Mouse (Mus musculus) forebrain, postnatal 0 days (tissue): Measurements from ENCODE around the gene Ctnnd1. TPM values are rescaled to one million over a fixed set of nuclear protein-coding genes. Genes with fewer than 3 reads are reported as not detected.

Source experiments
- ATAC-seq: fragments of 200-750 bp; cut with Nextera tagmentation; 2 replicates; pipeline ENCODE4 v1.8.0; 2017; ENCODE audit warnings: mild to moderate bottlenecking, moderate library complexity
- DNase-seq: peaks from one replicate; pipeline ENCODE4 v3.0.0-alpha.2; 2015
- H3K27ac ChIP-seq: fragments of 300-500 bp; sonication (generic); 2 replicates; pipeline ENCODE4 v1.5.1; 2014; ENCODE audit warnings: low read depth, mild to moderate bottlenecking, antibody characterized with exemption, low read length, moderate library complexity, mixed read lengths
- H3K27me3 ChIP-seq: fragments of 300-500 bp; sonication (generic); 2 replicates; pipeline ENCODE4 v1.6.1; 2014; ENCODE audit warnings: mild to moderate bottlenecking, low read length, mixed read lengths; ENCODE audit not compliant: insufficient read depth
- H3K36me3 ChIP-seq: fragments of 300-500 bp; sonication (generic); 2 replicates; pipeline ENCODE4 v1.6.1; 2014; ENCODE audit warnings: mild to moderate bottlenecking, moderate library complexity; ENCODE audit not compliant: insufficient read depth
- H3K4me1 ChIP-seq: fragments of 300-500 bp; sonication (generic); 2 replicates; pipeline ENCODE4 v1.6.1; 2014; ENCODE audit warnings: antibody characterized with exemption; ENCODE audit not compliant: insufficient read depth
- H3K4me2 ChIP-seq: fragments of 300-500 bp; sonication (generic); 2 replicates; pipeline ENCODE4 v1.6.1; 2014; ENCODE audit warnings: low read depth, mild to moderate bottlenecking, moderate library complexity
- H3K4me3 ChIP-seq: fragments of 300-500 bp; sonication (generic); 2 replicates; pipeline ENCODE4 v1.5.1; 2014; ENCODE audit warnings: low read depth, low read length, mixed read lengths
- H3K9ac ChIP-seq: fragments of 300-500 bp; sonication (generic); 2 replicates; pipeline ENCODE4 v1.6.1; 2014; ENCODE audit warnings: mild to moderate bottlenecking
- H3K9me3 ChIP-seq: fragments of 300-500 bp; sonication (generic); 2 replicates; pipeline ENCODE4 v1.6.1; 2016; ENCODE audit warnings: low read length
- CTCF ChIP-seq: sonication (generic); IDR thresholded peaks from 2 replicates; pipeline ENCODE4 v1.5.1; 2016; ENCODE audit warnings: antibody characterized with exemption, control low read depth, low read depth
- WGBS: fragments of 180-500 bp; shearing (Covaris S2); extraction: QIAGEN DNeasy Blood & Tissue Kit; methylation state at CpG from one replicate; pipeline ENCODE4 v1.1.7; 2014; 5-methylcytosine and 5-hydroxymethylcytosine counted together
- polyA plus RNA-seq: library from polyadenylated mRNA; unstranded; fragments of >200 nt; fragmentation: Nextera tagmentation; extraction: Ambion mirVana; gene quantifications from 2 replicates; pipeline ENCODE4 v1.2.1, GENCODE M21; 2015
- total RNA-seq: library from RNA; depleted of rRNA; stranded (reverse); fragments of >200 nt; gene quantifications from 2 replicates; pipeline ENCODE4 v1.2.3, GENCODE M21; 2014

Ctnnd1 gene
- total and polyA plus RNA-seq, 2 experiments from 2014 or later: 18.1 to 87.7 TPM

DNA sequence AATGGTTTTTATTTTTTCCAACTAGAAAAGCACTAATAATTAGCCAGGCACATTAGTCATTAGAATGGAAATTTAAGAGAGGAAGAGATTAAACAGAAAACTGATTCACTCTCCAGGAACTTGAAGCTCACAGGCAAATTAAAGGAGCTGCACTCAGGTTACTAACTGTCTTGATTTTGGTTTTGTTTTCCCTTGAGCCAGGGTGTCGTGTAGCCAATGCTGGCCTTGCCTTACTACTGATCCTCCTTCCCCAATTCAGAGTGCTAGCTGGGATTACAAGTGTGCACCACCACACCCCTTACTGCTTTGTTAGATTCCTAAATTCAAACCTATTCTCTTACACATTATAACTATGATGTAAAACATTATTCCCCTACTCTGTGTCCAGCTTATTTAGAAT lies 42.7 kb downstream of the Ctnnd1 start:
- Histone ChIP-seq H3K4me1 (no peaks in the 10 kb centered on the region), H3K27ac (no peak overlapping the region), H3K36me3 (peaks cover 74% of the 10 kb centered on the region), H3K9me3 (no peaks in the 10 kb centered on the region), H3K9ac (no peak overlapping the region), H3K27me3 (no peaks in the 10 kb centered on the region), H3K4me3 (no peak overlapping the region), H3K4me2 (no peak overlapping the region)
- WGBS: 84% methylated on average over 1 of the region's 1 CpGs
- TF ChIP-seq CTCF: no peak
- ATAC-seq: no peak
- no peak for DNase-seq

DNA sequence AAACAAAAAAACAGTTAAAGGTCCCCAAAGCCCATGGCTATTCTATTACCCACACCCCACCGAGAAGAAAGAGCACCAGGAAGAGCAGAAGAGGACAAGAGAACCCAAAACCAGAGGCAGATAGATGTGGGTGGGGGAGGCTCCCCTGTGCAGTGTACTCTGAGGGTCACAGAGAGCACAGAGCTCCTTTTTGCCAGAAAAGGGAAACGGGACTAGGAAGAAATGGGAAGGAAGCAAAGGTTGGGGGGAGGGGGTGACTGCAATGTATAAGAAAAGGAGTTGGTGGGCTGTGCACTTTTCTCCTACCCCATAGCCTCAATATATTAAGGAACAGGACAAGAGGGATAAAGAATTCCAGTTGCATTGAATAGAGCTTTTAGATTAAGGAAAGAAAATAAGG lies 49.6 kb downstream of the Ctnnd1 start:
- no peak for ATAC-seq

DNA sequence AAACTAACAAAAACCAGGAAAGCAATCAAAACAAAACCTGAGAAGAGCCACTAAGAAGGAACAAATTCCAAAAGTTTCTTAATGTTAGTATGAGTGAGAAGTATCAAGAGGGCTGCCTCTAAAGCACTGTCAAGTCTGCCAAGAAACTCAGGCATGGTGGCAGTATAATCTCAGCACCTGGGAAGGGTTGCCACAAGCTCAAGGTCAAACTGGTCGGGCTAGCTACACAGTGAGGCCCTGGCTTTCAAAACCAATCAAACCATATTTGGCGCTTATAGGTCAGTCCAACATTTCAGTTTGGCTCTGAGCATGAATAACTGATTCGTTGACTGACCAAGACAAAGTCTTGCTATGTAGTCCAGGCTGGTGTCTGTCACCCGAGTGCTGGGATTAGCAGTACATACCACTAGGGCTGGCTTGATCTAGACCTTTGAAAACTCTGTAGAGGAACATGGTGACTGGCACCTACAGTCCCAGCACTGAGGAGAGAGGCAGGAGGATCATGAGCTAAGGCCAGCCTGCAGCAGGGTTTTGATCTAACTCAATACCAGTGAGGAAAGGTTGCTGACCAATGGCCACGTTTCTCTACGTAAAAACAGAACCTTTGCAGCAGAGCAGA lies 51.2 kb downstream of the Ctnnd1 start:
- no peak for DNase-seq
- 97% methylated on average over 6 of the region's 6 CpGs for WGBS
- Histone ChIP-seq H3K36me3 (peaks cover 42% of the 10 kb centered on the region), H3K4me3 (no peak overlapping the region), H3K4me2 (no peak overlapping the region), H3K4me1 (no peaks in the 10 kb centered on the region), H3K9ac (no peak overlapping the region), H3K27ac (no peak overlapping the region), H3K9me3 (no peaks in the 10 kb centered on the region), H3K27me3 (no peaks in the 10 kb centered on the region)
- no peak for TF ChIP-seq CTCF
- 0 out of 2 replicates have a peak, but pooled peaks have one; percentile 12 for ATAC-seq

More for the DNA sequence above, 49.6 kb downstream of the Ctnnd1 start:
- no peak overlapping the region for H3K4me3 ChIP-seq
- H3K4me2 ChIP-seq: no peak overlapping the region
- H3K27ac ChIP-seq: no peak overlapping the region
- no peaks in the 10 kb centered on the region for H3K27me3 ChIP-seq
- no peak overlapping the region for H3K9ac ChIP-seq
- TF ChIP-seq CTCF: no peak
- H3K36me3 ChIP-seq: peaks cover 51% of the 10 kb centered on the region
- DNase-seq: no peak
- H3K9me3 ChIP-seq: no peaks in the 10 kb centered on the region
- no peaks in the 10 kb centered on the region for H3K4me1 ChIP-seq
- WGBS: 73% methylated on average over 2 of the region's 2 CpGs

DNA sequence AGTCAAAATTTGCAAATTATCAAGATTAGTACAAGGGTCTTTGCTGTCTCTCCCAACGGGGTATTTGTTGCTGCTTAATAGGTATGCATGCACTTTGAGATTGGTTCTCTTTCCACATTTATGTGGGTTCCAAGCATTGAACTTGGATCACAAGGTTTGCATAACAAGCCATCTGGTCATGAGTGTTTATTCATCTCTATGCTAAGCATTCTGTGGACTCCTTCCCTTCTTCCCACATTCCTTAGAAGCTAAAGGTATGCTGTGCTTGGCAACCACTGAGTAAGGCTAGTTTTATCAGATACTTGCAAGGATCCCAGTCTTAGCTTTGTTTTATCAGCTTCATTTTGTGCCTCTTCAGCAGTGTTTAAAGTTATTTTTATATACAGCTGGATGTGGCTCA lies 53.4 kb downstream of the Ctnnd1 start:
- ATAC-seq (no peak), DNase-seq (no peak)
- Histone ChIP-seq H3K36me3 (peaks cover 20% of the 10 kb centered on the region), H3K4me3 (no peak overlapping the region), H3K9me3 (no peaks in the 10 kb centered on the region), H3K9ac (no peak overlapping the region), H3K4me2 (no peak overlapping the region), H3K27ac (no peak overlapping the region), H3K4me1 (no peaks in the 10 kb centered on the region), H3K27me3 (no peaks in the 10 kb centered on the region)
- no peak for TF ChIP-seq CTCF
- 95% methylated on average over 1 of the region's 1 CpGs for WGBS

DNA sequence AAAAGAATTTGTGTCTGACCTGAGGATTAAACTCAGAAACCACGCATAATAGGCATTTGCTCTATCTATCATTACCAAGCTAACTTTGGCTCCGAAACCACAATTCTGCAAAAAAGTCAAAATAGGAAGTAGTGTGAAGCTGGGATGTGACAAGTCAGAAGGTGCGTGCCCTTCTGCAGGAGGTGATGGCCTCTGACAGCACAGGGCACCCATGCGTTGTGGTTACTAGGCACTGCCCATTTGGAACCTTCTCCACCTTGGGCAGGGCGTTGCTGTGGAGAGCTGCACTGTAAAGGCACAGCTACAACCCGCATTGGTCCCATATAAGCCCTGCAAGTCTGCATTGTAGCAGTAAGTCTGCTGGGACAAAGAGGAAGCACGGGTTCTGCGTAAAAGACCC lies 57.8 kb downstream of the Ctnnd1 start:
- H3K4me2 ChIP-seq: no peak overlapping the region
- ATAC-seq: no peak
- WGBS: 91% methylated on average over 8 of the region's 8 CpGs
- H3K36me3 ChIP-seq: peaks cover 3% of the 10 kb centered on the region; the same call in 1 of the 2 replicates
- no peaks in the 10 kb centered on the region for H3K27me3 ChIP-seq
- no peaks in the 10 kb centered on the region for H3K9me3 ChIP-seq
- H3K4me1 ChIP-seq: no peaks in the 10 kb centered on the region
- TF ChIP-seq CTCF: no peak
- no peak for DNase-seq
- no peak overlapping the region for H3K27ac ChIP-seq
- no peak overlapping the region for H3K4me3 ChIP-seq
- H3K9ac ChIP-seq: no peak overlapping the region

DNA sequence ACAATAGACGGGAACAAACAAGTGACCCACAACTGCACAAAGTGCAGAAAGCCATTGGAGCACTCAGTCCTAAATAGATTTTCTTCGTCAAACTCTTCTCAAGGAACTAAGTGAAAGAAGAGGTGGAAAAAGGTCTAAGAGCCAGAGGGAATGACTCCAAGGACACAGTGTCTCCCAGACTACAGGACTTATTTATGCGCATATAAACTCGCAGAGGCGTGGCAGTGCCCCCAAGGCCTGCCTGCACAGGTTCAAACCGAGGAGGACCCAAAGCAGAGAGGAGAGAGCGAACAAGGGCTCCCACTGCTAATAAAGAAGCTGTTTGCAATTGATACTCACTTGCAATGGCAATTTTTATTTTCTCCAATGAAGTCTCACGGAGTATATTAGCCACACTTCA lies 64.9 kb downstream of the Ctnnd1 start:
- H3K4me3 ChIP-seq: no peak overlapping the region
- ATAC-seq (no peak), DNase-seq (no peak)
- H3K27me3 ChIP-seq: no peaks in the 10 kb centered on the region
- no peaks in the 10 kb centered on the region for H3K9me3 ChIP-seq
- H3K4me1 ChIP-seq: no peaks in the 10 kb centered on the region
- H3K36me3 ChIP-seq: no peaks in the 10 kb centered on the region; the same call in 1 of the 2 replicates
- H3K4me2 ChIP-seq: no peak overlapping the region
- 83% methylated on average over 8 of the region's 8 CpGs for WGBS
- no peak overlapping the region for H3K27ac ChIP-seq
- H3K9ac ChIP-seq: no peak overlapping the region
- TF ChIP-seq CTCF: no peak

DNA sequence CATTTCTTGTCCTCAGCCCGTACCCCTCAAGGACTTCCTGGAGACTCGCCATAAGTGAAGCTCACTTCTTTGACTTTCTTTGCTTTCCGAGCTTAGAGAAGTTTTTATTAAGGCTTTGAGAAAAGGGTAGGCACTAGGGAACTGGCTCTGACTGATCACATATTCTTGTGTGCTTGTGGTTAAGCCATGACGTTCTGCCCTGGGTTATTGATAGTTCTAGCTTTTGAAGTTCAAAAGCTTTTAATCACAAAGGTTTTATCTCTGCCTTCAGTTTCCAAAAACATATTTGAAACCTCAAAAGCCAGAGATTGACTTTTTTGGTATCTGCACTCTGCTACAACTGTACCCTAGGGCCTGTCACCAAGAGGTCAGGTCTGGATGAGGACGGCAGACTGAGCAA lies 68.3 kb downstream of the Ctnnd1 start:
- no peak overlapping the region for H3K4me2 ChIP-seq
- no peak overlapping the region for H3K9ac ChIP-seq
- H3K4me1 ChIP-seq: no peaks in the 10 kb centered on the region
- no peak overlapping the region for H3K4me3 ChIP-seq
- no peak for TF ChIP-seq CTCF
- H3K27me3 ChIP-seq: no peaks in the 10 kb centered on the region
- WGBS: 88% methylated on average over 5 of the region's 5 CpGs
- DNase-seq: no peak
- no peak for ATAC-seq
- H3K27ac ChIP-seq: no peak overlapping the region
- H3K36me3 ChIP-seq: no peaks in the 10 kb centered on the region
- H3K9me3 ChIP-seq: no peaks in the 10 kb centered on the region

DNA sequence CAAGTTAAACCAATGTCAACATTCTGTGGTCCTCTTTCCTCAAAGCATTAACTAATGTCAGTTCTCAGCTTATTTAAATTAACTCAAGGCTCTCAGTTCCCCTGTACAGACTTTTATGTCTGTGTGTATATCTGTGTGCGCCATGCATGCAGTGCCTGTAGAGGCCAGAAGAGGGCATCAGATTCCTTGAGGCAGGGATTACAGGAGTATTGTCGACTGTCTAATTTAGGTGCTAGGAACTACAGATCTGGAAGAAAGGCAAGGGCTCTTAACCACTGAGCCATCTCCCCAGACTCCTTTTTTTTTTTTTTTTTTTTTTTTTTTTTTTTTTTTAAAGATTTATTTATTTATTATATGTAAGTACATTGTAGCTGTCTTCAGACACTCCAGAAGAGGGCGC lies 69.4 kb downstream of the Ctnnd1 start:
- H3K9ac ChIP-seq: no peak overlapping the region
- no peak overlapping the region for H3K4me3 ChIP-seq
- WGBS: 94% methylated on average over 2 of the region's 3 CpGs
- no peak for DNase-seq
- H3K4me2 ChIP-seq: no peak overlapping the region
- no peaks in the 10 kb centered on the region for H3K36me3 ChIP-seq
- H3K27me3 ChIP-seq: no peaks in the 10 kb centered on the region
- TF ChIP-seq CTCF: no peak; the same call in 1 of the 2 replicates
- H3K27ac ChIP-seq: no peak overlapping the region
- no peaks in the 10 kb centered on the region for H3K9me3 ChIP-seq
- H3K4me1 ChIP-seq: no peaks in the 10 kb centered on the region
- no peak for ATAC-seq
